Mouse (Mus musculus) embryonic stem cell, embryonic (primary cell): Measurements from ENCODE around the gene Gltp.

ENCODE experiments used
- CTCF ChIA-PET, 4 experiments: fragments of 300-600 bp in 2 of 4; fragments of 350-600 bp in 2 of 4; sonication (Branson Sonifier 250); formaldehyde crosslinking; loops; one replicate each; lab custom pipeline; 2022; ENCODE audit warnings: inconsistent platforms in 2 of 4; lab: Charles Lee
- POLR2A ChIA-PET, 4 experiments: fragments of 300-600 bp in 2 of 4; fragments of 350-600 bp in 2 of 4; sonication (Branson Sonifier 250); formaldehyde crosslinking; loops; one replicate each; lab custom pipeline; 2022; ENCODE audit warnings: antibody characterized with exemption in 4 of 4, inconsistent platforms in 1 of 4; lab: Charles Lee

The Gltp gene

GRCm38 (mm10) chr5:114717292-114717691 is 26.5 kb upstream of the Gltp start:
- POLR2A ChIA-PET: interaction anchor here in 2 of 4 experiments (1.0 to 2.7 kb wide), 6 partner anchors 9 to 200 kb away, joined by 3 to 12 read pairs (median 5); no protein-coding TSS in a partner anchor
- CTCF ChIA-PET: interaction anchor here in 1 of 4 experiments (0.6 kb wide), 1 partner anchor 444 kb away, joined by 4 read pairs; the partner anchor contains the start of gene Foxn4

- POLR2A ChIA-PET: interaction anchor here (0.5 to 3.4 kb wide), 11 partner anchors 12 to 239 kb away, joined by 3 to 14 read pairs (median 4); partner anchors contain the start of gene Git2 (in 1 of the 4)
- CTCF ChIA-PET: interaction anchor here in 3 of 4 experiments (0.5 to 2.6 kb wide), 5 partner anchors 10 to 496 kb away, joined by 3 to 18 read pairs (median 4); no protein-coding TSS in a partner anchor
Observed at GRCm38 (mm10) chr5:114714551-114714950, 23.8 kb upstream of the Gltp start.

GRCm38 (mm10) chr5:114709357-114709756 is 18.6 kb upstream of the Gltp start:
- CTCF ChIA-PET: interaction anchor here in 3 of 4 experiments (0.6 to 2.0 kb wide), 14 partner anchors 25 to 401 kb away, joined by 3 to 6 read pairs (median 4); no protein-coding TSS in a partner anchor
- POLR2A ChIA-PET: interaction anchor here (0.6 to 4.7 kb wide), 24 partner anchors 8 to 943 kb away, joined by 3 to 18 read pairs (median 4); partner anchors contain the start of gene 2210016L21Rik (in 1 of the 4)

- ChIA-PET POLR2A (interaction anchor here in 2 of 4 experiments (0.7 to 4.7 kb wide), 10 partner anchors 9 to 93 kb away, joined by 3 to 18 read pairs (median 4); no protein-coding TSS in a partner anchor), CTCF (interaction anchor here in 3 of 4 experiments (0.9 to 2.0 kb wide), 6 partner anchors 33 to 256 kb away, joined by 3 to 6 read pairs (median 4); no protein-coding TSS in a partner anchor)
Observed at GRCm38 (mm10) chr5:114708491-114708890, 17.7 kb upstream of the Gltp start.

- CTCF ChIA-PET: interaction anchor here in 1 of 4 experiments (2.0 kb wide), 1 partner anchor 195 kb away, joined by 4 read pairs; no protein-coding TSS in a partner anchor
- POLR2A ChIA-PET: interaction anchor here in 3 of 4 experiments (0.7 to 4.7 kb wide), 4 partner anchors 8 to 603 kb away, joined by 3 to 18 read pairs (median 6); no protein-coding TSS in a partner anchor
Observed at GRCm38 (mm10) chr5:114707265-114708068, 16.7 kb upstream of the Gltp start, which contains the start of gene Tchp. Gene Tchp, plus strand, starts transcription at chr5:114707760.

- ChIA-PET CTCF (interaction anchor here (0.5 to 2.4 kb wide), 25 partner anchors 11 to 407 kb away, joined by 3 to 11 read pairs (median 4); partner anchors contain the start of genes 2210016L21Rik (in 1 of the 4), Gltp (in 1 of the 4) and Gm9936 (in 1 of the 4)), POLR2A (interaction anchor here (0.6 to 1.9 kb wide), 10 partner anchors 8 to 260 kb away, joined by 3 to 9 read pairs (median 3); partner anchors contain the start of gene 2210016L21Rik (in 1 of the 4))
Observed at GRCm38 (mm10) chr5:114702403-114703392, 11.9 kb upstream of the Gltp start.

- POLR2A ChIA-PET: interaction anchor here in 3 of 4 experiments (0.5 to 2.7 kb wide), 35 partner anchors 8 to 818 kb away, joined by 3 to 13 read pairs (median 4); partner anchors contain the start of genes Gltp (in 1 of the 3), Hnf1a (in 1 of the 3) and Tchp (in 1 of the 3)
- CTCF ChIA-PET: interaction anchor here in 1 of 4 experiments (0.5 to 1.0 kb wide), 3 partner anchors 60 to 509 kb away, joined by 3 to 8 read pairs (median 4); partner anchors contain the start of gene Unc119b
Observed at GRCm38 (mm10) chr5:114699015-114699414, 8.2 kb upstream of the Gltp start.

GRCm38 (mm10) chr5:114698044-114698746 is 7.4 kb upstream of the Gltp start:
- ChIA-PET POLR2A (interaction anchor here in 3 of 4 experiments (0.5 to 2.7 kb wide), 24 partner anchors 7 to 306 kb away, joined by 3 to 13 read pairs (median 4); partner anchors contain the start of genes Gltp (in 1 of the 3), Hnf1a (in 1 of the 3) and Tchp (in 1 of the 3)), CTCF (no interaction called here)

- POLR2A ChIA-PET: interaction anchor here in 3 of 4 experiments (0.6 to 2.7 kb wide), 34 partner anchors 8 to 767 kb away, joined by 3 to 15 read pairs (median 4); partner anchors contain the start of genes 2210016L21Rik (in 1 of the 3) and Git2 (in 1 of the 3)
- CTCF ChIA-PET: interaction anchor here in 2 of 4 experiments (0.5 to 1.6 kb wide), 15 partner anchors 21 to 698 kb away, joined by 3 to 19 read pairs (median 4); partner anchors contain the start of genes 2210016L21Rik (in 1 of the 2) and Unc119b (in 1 of the 2)
Observed at GRCm38 (mm10) chr5:114696939-114697338, 6.2 kb upstream of the Gltp start.

- ChIA-PET POLR2A (interaction anchor here in 3 of 4 experiments (0.6 to 2.7 kb wide), 7 partner anchors 10 to 698 kb away, joined by 3 to 15 read pairs (median 4); no protein-coding TSS in a partner anchor), CTCF (interaction anchor here in 2 of 4 experiments (0.7 to 1.6 kb wide), 6 partner anchors 28 to 164 kb away, joined by 3 to 8 read pairs (median 3); no protein-coding TSS in a partner anchor)
Observed at GRCm38 (mm10) chr5:114695775-114696174, 5.0 kb upstream of the Gltp start.

GRCm38 (mm10) chr5:114689700-114690366 is 951 bp downstream of the Gltp start:
- ChIA-PET CTCF (interaction anchor here (0.5 to 2.2 kb wide), 16 partner anchors 10 to 816 kb away, joined by 3 to 8 read pairs (median 4); no protein-coding TSS in a partner anchor), POLR2A (interaction anchor here in 3 of 4 experiments (0.5 to 3.3 kb wide), 19 partner anchors 9 to 719 kb away, joined by 3 to 11 read pairs (median 4); no protein-coding TSS in a partner anchor)

- CTCF ChIA-PET: interaction anchor here in 3 of 4 experiments (0.6 to 1.1 kb wide), 4 partner anchors 36 to 140 kb away, joined by 3 read pairs; no protein-coding TSS in a partner anchor
- POLR2A ChIA-PET: interaction anchor here in 2 of 4 experiments (0.7 to 3.3 kb wide), 6 partner anchors 8 to 19 kb away, joined by 3 to 11 read pairs (median 4); no protein-coding TSS in a partner anchor
Observed at GRCm38 (mm10) chr5:114688703-114689102, 2.1 kb downstream of the Gltp start.

- POLR2A ChIA-PET: interaction anchor here in 2 of 4 experiments (0.7 to 1.4 kb wide), 6 partner anchors 8 to 18 kb away, joined by 3 to 11 read pairs (median 4); no protein-coding TSS in a partner anchor
Observed at GRCm38 (mm10) chr5:114687901-114688300, 2.9 kb downstream of the Gltp start.

GRCm38 (mm10) chr5:114686726-114687210 is 4.0 kb downstream of the Gltp start:
- POLR2A ChIA-PET: interaction anchor here in 1 of 4 experiments (0.8 kb wide), 1 partner anchor 247 kb away, joined by 3 read pairs; no protein-coding TSS in a partner anchor

More at GRCm38 (mm10) chr5:114687901-114688300, 2.9 kb downstream of the Gltp start:
- CTCF ChIA-PET: interaction anchor here in 3 of 4 experiments (0.6 to 1.1 kb wide), 3 partner anchors 48 to 136 kb away, joined by 3 to 9 read pairs (median 3); no protein-coding TSS in a partner anchor

More at GRCm38 (mm10) chr5:114686726-114687210, 4.0 kb downstream of the Gltp start:
- CTCF ChIA-PET: interaction anchor here in 1 of 4 experiments (0.5 to 1.0 kb wide), 2 partner anchors 19 to 239 kb away, joined by 3 to 4 read pairs; no protein-coding TSS in a partner anchor
